Mouse (Mus musculus) megakaryocyte progenitor cell, adult 5-6 weeks (primary cell): Measurements from ENCODE around the gene Syt8. TPM values are rescaled to one million over a fixed set of nuclear protein-coding genes. Genes with fewer than 3 reads are reported as not detected.

ENCODE experiments used
- ATAC-seq: replicated peaks from 2 replicates; pipeline ENCODE4 v1.8.0; 2016; ENCODE audit warnings: mild to moderate bottlenecking, moderate TSS enrichment, inconsistent platforms; ENCODE audit not compliant: poor library complexity
- total RNA-seq, 2 experiments: library from RNA; stranded (forward) in 1 of 2; stranded (reverse) in 1 of 2; fragments of 157-497, 149-512 nt in 1 of 2; fragments of 200-1000 nt in 1 of 2; gene quantifications; 2 replicates each; pipeline versions ENCODE4 v1.2.3 to v1.2.4; 2015 to 2017

Gene Syt8
- total RNA-seq, 2 experiments from 2014 or later: not detected

GRCm38 (mm10) chr7:142443474-142443873 is 8.8 kb downstream of the Syt8 start:
- ATAC-seq: peak; percentile 29

- ATAC-seq: no peak
These were observed 9.5 kb downstream of the Syt8 start for GRCm38 (mm10) chr7:142444171-142444570.

- no peak for ATAC-seq
These were observed 10.7 kb downstream of the Syt8 start for GRCm38 (mm10) chr7:142445324-142445723.

- no peak for ATAC-seq
These were observed 11.6 kb downstream of the Syt8 start for GRCm38 (mm10) chr7:142446264-142446663.

GRCm38 (mm10) chr7:142449038-142449617 is 14.5 kb downstream of the Syt8 start:
- peak; percentile 83 for ATAC-seq

- no peak for ATAC-seq
These were observed 20.1 kb downstream of the Syt8 start for GRCm38 (mm10) chr7:142454706-142455105.

GRCm38 (mm10) chr7:142455251-142455650 is 20.6 kb downstream of the Syt8 start:
- ATAC-seq: no peak

GRCm38 (mm10) chr7:142456806-142457205 is 22.2 kb downstream of the Syt8 start:
- ATAC-seq: no peak

GRCm38 (mm10) chr7:142457227-142457811 is 22.7 kb downstream of the Syt8 start:
- ATAC-seq: no peak

- ATAC-seq: peak; percentile 56
These were observed 23.4 kb downstream of the Syt8 start for GRCm38 (mm10) chr7:142458026-142458425.

- ATAC-seq: no peak
These were observed 24.1 kb downstream of the Syt8 start for GRCm38 (mm10) chr7:142458676-142459298.

GRCm38 (mm10) chr7:142459299-142459691 is 24.6 kb downstream of the Syt8 start:
- no peak for ATAC-seq

GRCm38 (mm10) chr7:142460636-142461077 is 26.0 kb downstream of the Syt8 start, which contains the start of gene Lsp1:
Gene Lsp1, plus strand, starts transcription at chr7:142460809.
- ATAC-seq: peak; percentile 40

GRCm38 (mm10) chr7:142461446-142461845 is 26.8 kb downstream of the Syt8 start:
- ATAC-seq: peak; percentile 33

- no peak for ATAC-seq
These were observed 27.5 kb downstream of the Syt8 start for GRCm38 (mm10) chr7:142462190-142462589.

- peak; percentile 32 for ATAC-seq
These were observed 28.0 kb downstream of the Syt8 start for GRCm38 (mm10) chr7:142462594-142463078.

GRCm38 (mm10) chr7:142470171-142470691 is 35.6 kb downstream of the Syt8 start:
- ATAC-seq: 0 out of 2 replicates have a peak, but pooled peaks have one; percentile 26

GRCm38 (mm10) chr7:142470808-142471413 is 36.3 kb downstream of the Syt8 start:
- peak; percentile 32; the same call in 1 of the 2 replicates for ATAC-seq

- no peak for ATAC-seq
These were observed 36.8 kb downstream of the Syt8 start for GRCm38 (mm10) chr7:142471414-142471861.

GRCm38 (mm10) chr7:142471884-142472570 is 37.4 kb downstream of the Syt8 start:
- ATAC-seq: peak; percentile 40; the same call in 1 of the 2 replicates

- no peak for ATAC-seq
These were observed 38.3 kb downstream of the Syt8 start for GRCm38 (mm10) chr7:142472936-142473335.
